Mouse (Mus musculus): ENCODE measurements at regions not wholly inside any gene's neighbourhood (a gene's known extent, or its start where the extent isn't known, plus 50 kb on each side); places are given as distances from the start of the nearest gene placed in this dataset.

- Histone ChIP-seq H3K79me2 (replicated peaks; ENCODE audit: control insufficient read depth, insufficient read depth, low read length) (no peaks in the 10 kb centered on the region), H3K9ac (ENCODE audit: low read depth, low read length) (no peak overlapping the region), H3K27me3 (ENCODE audit: control insufficient read depth, insufficient read depth, low read length) (no peaks in the 10 kb centered on the region; the same call in 1 of the 2 replicates), H3K4me3 (no peak overlapping the region), H3K36me3 (ENCODE audit: control insufficient read depth, insufficient read depth, low read length) (no peaks in the 10 kb centered on the region), H3K27ac (no peak overlapping the region), H3K4me1 (ENCODE audit: control insufficient read depth, insufficient read depth, low read length) (no peaks in the 10 kb centered on the region)
- intact Hi-C loops (cut with DNase I), result no loop called here
- 74% methylated on average over 3 of the region's 3 CpGs for WGBS
- DNase-seq, result no peak
- TF ChIP-seq CTCF (IDR thresholded peaks at IDR 0.05) (no peak), EP300 (IDR thresholded peaks at IDR 0.05; ENCODE audit: insufficient read depth, low read depth, low read length) (no peak), POLR2A (IDR thresholded peaks at IDR 0.05; ENCODE audit: insufficient read depth, low read depth, low read length) (no peak)
Measured at GRCm38 (mm10) chr5:37980692-37981091, 57.9 kb upstream of the Stx18 start.

GRCm38 (mm10) chr5:37976943-37977434, 61.6 kb upstream of the Stx18 start:
- H3K4me1 ChIP-seq (ENCODE audit: control insufficient read depth, insufficient read depth, low read length), result no peaks in the 10 kb centered on the region
- 6% methylated on average over 4 of the region's 4 CpGs for WGBS
- H3K27me3 ChIP-seq (ENCODE audit: control insufficient read depth, insufficient read depth, low read length), result no peaks in the 10 kb centered on the region
- H3K4me3 ChIP-seq, result no peak overlapping the region
- no peak overlapping the region for H3K9ac ChIP-seq (ENCODE audit: low read depth, low read length)
- intact Hi-C loops (cut with DNase I), result no loop called here
- no peaks in the 10 kb centered on the region for H3K36me3 ChIP-seq (ENCODE audit: control insufficient read depth, insufficient read depth, low read length)
- no peak for DNase-seq
- H3K79me2 ChIP-seq (replicated peaks; ENCODE audit: control insufficient read depth, insufficient read depth, low read length), result no peaks in the 10 kb centered on the region
- no peak for TF ChIP-seq EP300 (IDR thresholded peaks at IDR 0.05; ENCODE audit: insufficient read depth, low read depth, low read length)
- no peak overlapping the region for H3K27ac ChIP-seq

GRCm38 (mm10) chr5:37972980-37973545, 65.5 kb upstream of the Stx18 start:
- Histone ChIP-seq H3K27me3 (ENCODE audit: control insufficient read depth, insufficient read depth, low read length) (peaks cover 1% of the 10 kb centered on the region; the same call in 1 of the 2 replicates), H3K79me2 (replicated peaks; ENCODE audit: control insufficient read depth, insufficient read depth, low read length) (no peaks in the 10 kb centered on the region), H3K27ac (no peak overlapping the region), H3K9ac (ENCODE audit: low read depth, low read length) (no peak overlapping the region), H3K36me3 (ENCODE audit: control insufficient read depth, insufficient read depth, low read length) (no peaks in the 10 kb centered on the region), H3K4me3 (no peak overlapping the region), H3K4me1 (ENCODE audit: control insufficient read depth, insufficient read depth, low read length) (peaks cover 2% of the 10 kb centered on the region; the same call in 1 of the 2 replicates)
- 86% methylated on average over 7 of the region's 7 CpGs for WGBS
- TF ChIP-seq EP300 (IDR thresholded peaks at IDR 0.05; ENCODE audit: insufficient read depth, low read depth, low read length), result no peak
- TF ChIP-seq POLR2A (IDR thresholded peaks at IDR 0.05; ENCODE audit: insufficient read depth, low read depth, low read length), result no peak
- no peak for TF ChIP-seq CTCF (IDR thresholded peaks at IDR 0.05)
- no peak for DNase-seq
- intact Hi-C loops (cut with DNase I), result no loop called here

- no peak overlapping the region for H3K4me3 ChIP-seq
- 28% methylated on average over 11 of the region's 11 CpGs for WGBS
- no peak overlapping the region for H3K27ac ChIP-seq
Measured at GRCm38 (mm10) chr5:37971724-37972123, 66.8 kb upstream of the Stx18 start.

GRCm38 (mm10) chr5:37968596-37968995, 69.9 kb upstream of the Stx18 start:
- TF ChIP-seq POLR2A (IDR thresholded peaks at IDR 0.05; ENCODE audit: insufficient read depth, low read depth, low read length), result no peak
- TF ChIP-seq CTCF (IDR thresholded peaks at IDR 0.05), result no peak
- H3K4me1 ChIP-seq (ENCODE audit: control insufficient read depth, insufficient read depth, low read length), result peaks cover 2% of the 10 kb centered on the region; the same call in 1 of the 2 replicates
- peaks cover 3% of the 10 kb centered on the region for H3K27me3 ChIP-seq (ENCODE audit: control insufficient read depth, insufficient read depth, low read length)
- 11% methylated on average over 10 of the region's 10 CpGs for WGBS
- no peak overlapping the region for H3K9ac ChIP-seq (ENCODE audit: low read depth, low read length)
- H3K79me2 ChIP-seq (replicated peaks; ENCODE audit: control insufficient read depth, insufficient read depth, low read length), result no peaks in the 10 kb centered on the region
- intact Hi-C loops (cut with DNase I), result no loop called here
- DNase-seq, result no peak
- H3K4me3 ChIP-seq, result no peak overlapping the region
- no peaks in the 10 kb centered on the region for H3K36me3 ChIP-seq (ENCODE audit: control insufficient read depth, insufficient read depth, low read length)
- no peak overlapping the region for H3K27ac ChIP-seq

More at GRCm38 (mm10) chr5:37971724-37972123, 66.8 kb upstream of the Stx18 start:
- peaks cover 2% of the 10 kb centered on the region; the same call in 1 of the 2 replicates for H3K4me1 ChIP-seq (ENCODE audit: control insufficient read depth, insufficient read depth, low read length)
- H3K27me3 ChIP-seq (ENCODE audit: control insufficient read depth, insufficient read depth, low read length), result peaks cover 3% of the 10 kb centered on the region
- no peak overlapping the region for H3K9ac ChIP-seq (ENCODE audit: low read depth, low read length)
- DNase-seq, result no peak
- TF ChIP-seq POLR2A (IDR thresholded peaks at IDR 0.05; ENCODE audit: insufficient read depth, low read depth, low read length), result no peak
- TF ChIP-seq CTCF (IDR thresholded peaks at IDR 0.05), result no peak
- TF ChIP-seq EP300 (IDR thresholded peaks at IDR 0.05; ENCODE audit: insufficient read depth, low read depth, low read length), result no peak
- intact Hi-C loops (cut with DNase I), result no loop called here
- no peaks in the 10 kb centered on the region for H3K79me2 ChIP-seq (replicated peaks; ENCODE audit: control insufficient read depth, insufficient read depth, low read length)
- no peaks in the 10 kb centered on the region for H3K36me3 ChIP-seq (ENCODE audit: control insufficient read depth, insufficient read depth, low read length)

GRCm38 (mm10) chr5:37967914-37968375, 70.6 kb upstream of the Stx18 start:
- Histone ChIP-seq H3K27ac (no peak overlapping the region), H3K4me1 (ENCODE audit: control insufficient read depth, insufficient read depth, low read length) (peaks cover 2% of the 10 kb centered on the region; the same call in 1 of the 2 replicates), H3K9ac (ENCODE audit: low read depth, low read length) (no peak overlapping the region), H3K27me3 (ENCODE audit: control insufficient read depth, insufficient read depth, low read length) (peaks cover 3% of the 10 kb centered on the region), H3K79me2 (replicated peaks; ENCODE audit: control insufficient read depth, insufficient read depth, low read length) (no peaks in the 10 kb centered on the region), H3K36me3 (ENCODE audit: control insufficient read depth, insufficient read depth, low read length) (no peaks in the 10 kb centered on the region), H3K4me3 (no peak overlapping the region)
- no peak for DNase-seq
- intact Hi-C loops (cut with DNase I), result no loop called here
- 12% methylated on average over 14 of the region's 14 CpGs for WGBS
- TF ChIP-seq POLR2A (IDR thresholded peaks at IDR 0.05; ENCODE audit: insufficient read depth, low read depth, low read length) (no peak), EP300 (IDR thresholded peaks at IDR 0.05; ENCODE audit: insufficient read depth, low read depth, low read length) (no peak)

Data from heart, adult 2 months (tissue).